Mouse (Mus musculus): ENCODE measurements around the gene Ilf2. TPM values are rescaled to one million over a fixed set of nuclear protein-coding genes. Genes with fewer than 3 reads are reported as not detected.
A peak's percentile ranks its signal among the peaks of the same experiment; 100 is the strongest.

Ilf2 gene
- total and polyA plus RNA-seq, 2 experiments from 2014 or later: 119 to 177 TPM

DNA sequence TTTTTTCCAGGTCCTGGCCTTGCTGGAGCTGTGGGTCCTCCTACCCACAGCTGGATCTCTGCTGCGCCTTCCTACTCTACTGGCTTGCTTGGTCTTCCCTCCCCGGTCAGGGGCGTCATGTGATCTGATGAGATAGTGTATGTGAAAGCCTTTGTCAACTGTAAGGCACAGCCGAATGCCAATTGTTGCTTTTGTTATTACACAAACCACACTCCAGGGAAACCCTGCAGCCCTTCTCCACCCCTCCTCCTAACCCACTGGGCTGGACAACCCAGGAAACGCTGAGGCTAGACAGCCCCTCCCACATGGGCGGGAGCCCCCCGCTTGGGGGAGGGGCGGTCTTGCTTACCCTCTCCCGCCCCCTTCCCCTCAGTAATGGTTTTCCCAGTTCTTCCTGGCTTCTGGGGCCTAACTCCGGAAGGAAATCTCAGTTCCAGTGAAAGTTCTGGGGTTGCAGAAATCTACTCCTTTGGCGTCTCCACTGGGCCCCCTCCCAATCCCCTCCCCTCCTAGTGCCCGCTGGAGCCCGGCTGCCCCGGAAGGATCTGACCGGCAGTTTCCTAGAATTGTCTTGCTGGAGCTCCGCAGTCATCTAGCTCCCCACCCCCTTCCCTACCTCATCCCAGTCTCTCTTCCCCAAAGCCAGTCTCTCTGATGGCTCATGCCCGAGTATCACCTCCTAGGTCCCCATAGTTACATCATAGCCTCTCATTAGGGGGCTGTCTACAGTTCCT lies 29.4 kb upstream of the Ilf2 start:
- Histone ChIP-seq H3K36me3 (ENCODE audit: insufficient read depth, low read length) (no peaks in the 10 kb centered on the region), H3K4me1 (ENCODE audit: insufficient read depth, low read length) (no peaks in the 10 kb centered on the region; the same call in 1 of the 2 replicates), H3K4me3 (ENCODE audit: low read length) (peak overlapping the region; percentile 25), H3K9me3 (ENCODE audit: low read length) (no peaks in the 10 kb centered on the region), H3K4me2 (ENCODE audit: low read depth, low read length) (peak overlapping the region; percentile 55), H3K9ac (replicated peaks; ENCODE audit: low read length) (peak overlapping the region; percentile 25; the same call in 1 of the 2 replicates), H3K27ac (peak overlapping the region; percentile 74), H3K27me3 (ENCODE audit: insufficient read depth, low read length) (no peaks in the 10 kb centered on the region)
- DNase-seq (ENCODE audit: low spot score): peak; percentile 91
- ATAC-seq: peak; percentile 97
- TF ChIP-seq CTCF (IDR thresholded peaks at IDR 0.05; ENCODE audit: low read depth): peak; percentile 21; the same call in 1 of the 2 replicates
- under 1% methylated on average over 17 of the region's 17 CpGs for WGBS

DNA sequence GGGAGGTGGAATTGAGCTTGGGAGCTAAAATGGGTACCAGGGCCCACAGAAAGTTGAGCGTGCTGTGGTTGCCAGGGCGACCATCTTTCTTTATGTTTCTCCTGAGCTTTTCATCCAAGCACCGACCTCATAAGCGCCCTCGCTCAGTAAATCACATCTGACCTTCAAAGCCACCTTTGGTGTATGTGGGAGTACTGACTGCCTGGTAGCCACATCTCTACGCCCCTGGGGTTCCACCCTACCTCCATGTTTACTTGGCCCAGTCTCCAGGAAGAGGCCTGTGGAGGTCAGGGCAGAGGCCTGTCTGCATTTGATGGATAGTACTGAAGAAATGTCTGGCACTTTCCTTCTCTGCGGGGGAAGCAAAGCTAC lies 28.8 kb upstream of the Ilf2 start:
- peak overlapping the region; percentile 25; the same call in 1 of the 2 replicates for H3K9ac ChIP-seq (replicated peaks; ENCODE audit: low read length)
- no peak for TF ChIP-seq CTCF (IDR thresholded peaks at IDR 0.05; ENCODE audit: low read depth)
- H3K4me3 ChIP-seq (ENCODE audit: low read length): peak overlapping the region; percentile 25
- DNase-seq (ENCODE audit: low spot score): no peak
- 26% methylated on average over 7 of the region's 7 CpGs for WGBS
- no peaks in the 10 kb centered on the region; the same call in 1 of the 2 replicates for H3K4me1 ChIP-seq (ENCODE audit: insufficient read depth, low read length)
- H3K36me3 ChIP-seq (ENCODE audit: insufficient read depth, low read length): no peaks in the 10 kb centered on the region
- H3K27ac ChIP-seq: peak overlapping the region; percentile 74
- H3K27me3 ChIP-seq (ENCODE audit: insufficient read depth, low read length): no peaks in the 10 kb centered on the region
- H3K9me3 ChIP-seq (ENCODE audit: low read length): no peaks in the 10 kb centered on the region
- ATAC-seq: no peak; the same call in 1 of the 2 replicates
- peak overlapping the region; percentile 55 for H3K4me2 ChIP-seq (ENCODE audit: low read depth, low read length)

DNA sequence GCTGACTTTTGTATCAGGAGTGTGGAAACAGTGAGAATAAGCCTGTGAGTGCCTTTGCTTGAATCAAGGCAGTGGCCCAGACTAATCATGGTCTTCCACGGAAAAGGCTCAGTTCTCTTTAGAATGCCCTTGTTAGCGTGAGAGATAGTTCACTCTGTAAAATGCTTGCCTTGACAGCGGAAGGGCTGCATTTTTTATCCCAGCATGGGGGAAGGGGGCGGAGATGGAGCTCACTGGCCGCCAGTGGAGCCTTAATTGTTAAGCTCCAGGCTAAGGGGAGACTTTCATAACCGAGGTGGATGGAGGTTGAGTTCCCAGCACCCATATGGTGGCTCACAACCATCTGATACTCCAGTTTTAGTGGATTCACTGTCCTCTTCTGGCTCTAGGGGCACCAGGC lies 27.3 kb upstream of the Ilf2 start:
- H3K4me3 ChIP-seq (ENCODE audit: low read length): no peak overlapping the region
- ATAC-seq: no peak
- H3K9ac ChIP-seq (replicated peaks; ENCODE audit: low read length): no peak overlapping the region
- H3K27me3 ChIP-seq (ENCODE audit: insufficient read depth, low read length): no peaks in the 10 kb centered on the region
- DNase-seq (ENCODE audit: low spot score): no peak
- H3K4me1 ChIP-seq (ENCODE audit: insufficient read depth, low read length): no peaks in the 10 kb centered on the region; the same call in 1 of the 2 replicates
- H3K27ac ChIP-seq: no peak overlapping the region
- 25% methylated on average over 6 of the region's 6 CpGs for WGBS
- TF ChIP-seq CTCF (IDR thresholded peaks at IDR 0.05; ENCODE audit: low read depth): no peak
- H3K4me2 ChIP-seq (ENCODE audit: low read depth, low read length): no peak overlapping the region
- no peaks in the 10 kb centered on the region for H3K9me3 ChIP-seq (ENCODE audit: low read length)
- H3K36me3 ChIP-seq (ENCODE audit: insufficient read depth, low read length): no peaks in the 10 kb centered on the region

DNA sequence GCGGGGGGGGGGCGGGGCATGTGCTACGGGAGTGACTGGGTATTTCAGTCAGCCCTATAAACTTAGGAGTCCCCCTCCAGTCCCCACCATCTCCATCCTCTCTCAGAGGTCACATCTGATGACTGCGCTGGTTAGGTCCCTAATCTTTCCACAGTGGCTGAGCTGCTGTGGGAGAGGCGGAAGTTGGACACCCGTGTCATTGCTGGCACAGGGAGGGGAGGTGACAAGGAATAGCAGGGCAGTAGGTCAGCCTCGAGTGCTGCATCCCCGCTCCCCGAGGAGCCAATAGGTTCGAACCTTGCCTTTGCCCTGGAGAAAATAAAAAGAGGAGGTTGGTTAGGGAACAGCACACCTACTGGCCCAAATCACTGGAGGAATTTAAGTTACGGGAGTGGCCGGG lies 25.1 kb upstream of the Ilf2 start:
- Histone ChIP-seq H3K4me2 (ENCODE audit: low read depth, low read length) (no peak overlapping the region), H3K36me3 (ENCODE audit: insufficient read depth, low read length) (no peaks in the 10 kb centered on the region), H3K9me3 (ENCODE audit: low read length) (no peaks in the 10 kb centered on the region), H3K4me1 (ENCODE audit: insufficient read depth, low read length) (no peaks in the 10 kb centered on the region; the same call in 1 of the 2 replicates), H3K27ac (no peak overlapping the region), H3K4me3 (ENCODE audit: low read length) (no peak overlapping the region), H3K27me3 (ENCODE audit: insufficient read depth, low read length) (no peaks in the 10 kb centered on the region), H3K9ac (replicated peaks; ENCODE audit: low read length) (no peak overlapping the region)
- ATAC-seq: no peak
- WGBS: 38% methylated on average over 12 of the region's 12 CpGs
- no peak for DNase-seq (ENCODE audit: low spot score)
- TF ChIP-seq CTCF (IDR thresholded peaks at IDR 0.05; ENCODE audit: low read depth): no peak

DNA sequence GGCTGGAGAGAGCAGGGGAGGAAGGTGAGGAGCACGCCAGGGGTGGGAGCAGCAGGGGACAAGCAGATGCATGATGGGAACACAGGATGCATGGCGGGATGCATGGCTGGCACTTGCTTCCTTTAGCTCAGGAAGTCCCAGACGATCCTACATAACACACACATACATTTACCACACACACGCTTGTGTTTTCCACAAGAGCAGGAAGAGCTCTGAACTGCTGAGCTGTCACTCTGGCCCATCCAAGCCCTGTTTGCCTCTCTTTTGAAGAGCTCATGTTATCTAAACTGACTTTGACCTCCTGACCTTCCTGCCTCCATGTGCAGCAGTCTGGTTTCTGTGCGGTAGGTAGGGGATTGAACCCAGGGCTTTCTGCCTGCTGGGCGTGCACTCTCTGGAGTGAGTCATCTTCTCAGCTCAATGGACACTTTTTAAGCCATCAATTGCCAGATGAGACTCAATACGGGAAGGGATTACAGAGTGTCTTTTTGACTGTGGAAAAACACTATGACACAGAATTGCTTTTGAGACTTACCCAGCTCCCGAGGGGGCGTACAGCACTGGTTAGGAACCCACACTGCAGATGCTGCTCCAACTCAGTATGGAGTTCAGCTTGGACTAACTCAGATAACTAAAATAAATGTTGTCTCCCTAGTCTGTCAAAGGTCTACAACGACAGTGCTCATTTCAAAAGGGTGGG lies 24.4 kb upstream of the Ilf2 start:
- no peaks in the 10 kb centered on the region for H3K36me3 ChIP-seq (ENCODE audit: insufficient read depth, low read length)
- no peak overlapping the region for H3K27ac ChIP-seq
- no peaks in the 10 kb centered on the region for H3K9me3 ChIP-seq (ENCODE audit: low read length)
- no peak for TF ChIP-seq CTCF (IDR thresholded peaks at IDR 0.05; ENCODE audit: low read depth)
- DNase-seq (ENCODE audit: low spot score) (no peak), ATAC-seq (no peak)
- H3K4me2 ChIP-seq (ENCODE audit: low read depth, low read length): no peak overlapping the region
- H3K9ac ChIP-seq (replicated peaks; ENCODE audit: low read length): no peak overlapping the region
- no peaks in the 10 kb centered on the region for H3K27me3 ChIP-seq (ENCODE audit: insufficient read depth, low read length)
- H3K4me1 ChIP-seq (ENCODE audit: insufficient read depth, low read length): no peaks in the 10 kb centered on the region
- H3K4me3 ChIP-seq (ENCODE audit: low read length): no peak overlapping the region
- 58% methylated on average over 10 of the region's 10 CpGs for WGBS

DNA sequence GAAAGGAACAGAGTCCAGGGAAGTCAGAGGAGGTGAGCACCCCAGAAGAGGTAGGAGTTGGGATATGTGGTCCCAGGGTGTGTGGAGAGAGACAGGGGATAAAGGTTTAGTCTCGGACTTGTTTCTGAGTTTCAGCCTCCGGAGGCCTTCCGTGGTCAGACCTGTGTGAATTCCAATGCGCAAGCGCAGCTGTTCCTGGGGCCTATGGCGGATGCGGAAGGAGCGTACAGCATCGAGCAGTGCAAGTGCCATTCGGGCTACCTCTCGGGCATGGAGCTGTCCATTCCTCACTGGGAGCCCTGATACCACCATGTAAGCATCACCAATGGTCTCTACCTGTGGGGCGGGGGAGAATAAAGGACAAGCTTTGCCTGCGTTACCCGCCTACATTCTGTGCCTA lies 21.0 kb upstream of the Ilf2 start:
- 89% methylated on average over 14 of the region's 14 CpGs for WGBS

More for the DNA sequence above, 21.0 kb upstream of the Ilf2 start:
- Histone ChIP-seq H3K4me2 (ENCODE audit: low read depth, low read length) (no peak overlapping the region), H3K9me3 (ENCODE audit: low read length) (no peaks in the 10 kb centered on the region), H3K9ac (replicated peaks; ENCODE audit: low read length) (no peak overlapping the region), H3K27me3 (ENCODE audit: insufficient read depth, low read length) (no peaks in the 10 kb centered on the region), H3K36me3 (ENCODE audit: insufficient read depth, low read length) (no peaks in the 10 kb centered on the region), H3K4me3 (ENCODE audit: low read length) (no peak overlapping the region), H3K4me1 (ENCODE audit: insufficient read depth, low read length) (no peaks in the 10 kb centered on the region), H3K27ac (no peak overlapping the region)
- no peak for TF ChIP-seq CTCF (IDR thresholded peaks at IDR 0.05; ENCODE audit: low read depth)
- ATAC-seq: no peak
- no peak for DNase-seq (ENCODE audit: low spot score)
